Mouse (Mus musculus) CD4-positive, CD25-positive, alpha-beta regulatory T cell, adult 2 months (primary cell): ENCODE data around the gene Olfr986.

Experiments used
- DNase-seq: peaks from one replicate; pipeline ENCODE4 v3.0.0-alpha.2; 2012; ENCODE audit warnings: low read depth, low spot score

The Olfr986 gene

DNA sequence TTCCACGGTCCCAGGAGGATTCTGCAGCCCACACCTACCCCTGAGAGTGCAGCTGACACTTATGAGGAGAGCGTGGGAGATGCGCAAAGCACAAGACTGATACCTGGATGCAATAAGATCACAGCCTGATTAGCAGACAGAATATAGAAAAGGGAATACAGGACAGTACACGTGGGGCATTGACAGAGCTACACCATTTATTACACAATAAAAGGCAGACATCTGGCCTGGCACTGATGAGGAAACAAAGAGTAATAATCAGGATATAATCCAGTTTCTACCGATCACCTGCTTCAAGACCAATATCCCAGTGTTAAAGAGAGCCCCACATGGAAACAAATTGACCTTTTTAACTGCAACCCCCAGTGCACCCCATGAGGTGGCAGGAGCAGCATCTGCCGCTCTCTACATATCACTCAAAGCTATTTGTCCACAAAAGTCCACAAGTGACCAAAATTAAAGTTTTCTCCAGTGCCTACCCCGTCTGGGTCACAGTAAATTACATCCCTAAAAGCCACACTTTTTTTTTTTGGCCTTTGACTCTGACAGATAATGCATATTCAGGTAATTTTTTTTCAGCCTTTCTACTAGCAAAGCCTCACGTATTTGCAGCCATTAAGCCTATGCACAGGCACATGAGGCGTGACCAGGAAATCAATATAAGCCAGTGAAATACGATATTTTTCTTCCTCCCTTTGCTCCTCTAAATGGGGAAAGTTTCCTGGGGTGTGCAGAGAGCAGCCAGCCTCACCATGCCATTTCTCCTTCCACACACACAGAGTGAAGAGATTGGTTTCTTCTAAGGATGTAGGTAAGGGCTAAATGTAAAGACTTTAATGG lies 53.7 kb downstream of the Olfr986 start:
- no peak for DNase-seq

DNA sequence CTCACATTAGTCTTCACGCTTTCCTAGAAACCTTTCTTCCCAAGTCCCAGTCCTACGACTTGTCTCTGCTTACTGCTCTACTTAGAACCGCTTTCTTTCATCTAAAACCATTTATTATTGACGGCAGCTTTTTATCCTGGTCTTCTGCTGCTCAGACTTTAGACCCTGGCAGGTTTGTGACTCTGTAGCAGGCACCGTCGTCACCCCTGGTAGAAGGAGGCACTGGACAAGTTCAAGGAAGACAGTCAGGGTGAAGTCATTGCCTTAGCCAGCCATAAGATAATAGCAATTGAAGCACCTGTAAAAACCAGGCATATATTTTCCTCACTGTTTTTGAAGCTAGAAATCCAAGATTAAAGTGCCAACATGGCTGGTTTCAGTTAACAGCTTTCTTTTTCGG lies 54.5 kb downstream of the Olfr986 start:
- DNase-seq = no peak
